ENCODE assay signal across 8 mouse cellular contexts in the genomic region with DNA sequence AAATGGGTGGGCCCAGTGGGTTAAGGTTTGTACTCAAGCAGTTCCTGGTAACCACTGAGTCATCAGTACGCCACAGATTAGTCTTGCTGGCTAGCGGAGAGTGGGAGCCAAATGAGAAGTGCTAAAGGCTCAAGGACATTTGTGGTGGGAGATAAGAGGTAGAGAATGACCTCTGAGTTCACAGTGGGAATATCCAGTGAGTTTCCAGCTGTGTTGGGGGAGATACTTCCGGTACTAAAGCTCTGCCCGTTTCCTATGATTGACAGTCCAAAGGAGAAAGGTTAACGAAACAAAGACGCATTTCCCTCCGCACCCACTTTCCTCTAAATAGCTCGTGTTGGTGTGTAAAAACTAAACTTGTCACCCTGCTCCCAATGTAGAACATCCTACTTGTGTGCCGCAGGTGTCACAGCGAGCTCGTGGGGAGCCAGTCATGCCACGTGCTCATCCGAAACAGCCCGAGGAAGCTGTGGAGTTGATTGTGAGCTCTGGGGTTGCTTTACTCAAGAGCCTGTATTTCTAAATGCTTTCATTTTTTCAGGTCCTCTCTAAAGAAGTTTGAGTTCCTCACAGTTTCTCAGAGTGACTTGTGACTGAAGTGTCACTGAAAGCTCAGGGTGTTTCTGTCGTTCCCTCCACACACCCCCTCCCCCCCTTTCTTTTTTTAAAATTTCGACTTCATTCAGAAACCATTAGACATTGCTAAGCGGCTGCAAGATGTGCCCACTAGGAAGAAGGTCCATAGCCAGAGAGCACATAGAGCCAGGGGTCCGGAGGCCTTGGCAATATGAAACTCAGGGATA. TPM values are rescaled to one million over a fixed set of nuclear protein-coding genes. Genes with fewer than 3 reads are reported as not detected.
DNase-seq lines count a peak whose midpoint lies in the region; ATAC-seq lines count a peak whose summit lies in the region.

No protein-coding gene starts in this region.

- no peaks in the 10 kb centered on the region for H3K36me3 ChIP-seq in hindbrain, embryonic 10.5 days
- no peaks in the 10 kb centered on the region for H3K36me3 ChIP-seq in hindbrain, embryonic 12.5 days
- no peaks in the 10 kb centered on the region for H3K36me3 ChIP-seq in limb, embryonic 10.5 days

- peak overlapping the region; percentile 67; the same call in 1 of the 2 replicates for H3K27ac ChIP-seq in hindbrain, embryonic 10.5 days
- no peak overlapping the region for H3K27ac ChIP-seq in hindbrain, embryonic 12.5 days
- peak overlapping the region; percentile 79 for H3K27ac ChIP-seq in limb, embryonic 10.5 days

- peaks cover 17% of the 10 kb centered on the region for H3K27me3 ChIP-seq in hindbrain, embryonic 10.5 days (ENCODE audit: insufficient read depth, poor library complexity, severe bottlenecking)
- H3K27me3 ChIP-seq in hindbrain, embryonic 12.5 days, result no peaks in the 10 kb centered on the region
- H3K27me3 ChIP-seq in limb, embryonic 10.5 days (ENCODE audit: low read depth, poor library complexity, severe bottlenecking), result 0 out of 2 replicates have a peak, but pooled peaks cover 5% of the 10 kb centered on the region

- no peak for DNase-seq in hindbrain, embryonic 10.5 days (ENCODE audit: low spot score)
- peak; percentile 79 for DNase-seq in CD4-positive, CD25-positive, alpha-beta regulatory T cell, adult 2 months (ENCODE audit: low read depth, low spot score)
- no peak for DNase-seq in limb, embryonic 10.5 days (ENCODE audit: low spot score)
- DNase-seq in thymus, adult 18-20 months, result peak; percentile 65 to 79
- DNase-seq in layer of hippocampus, adult 8-10 months (ENCODE audit: low spot score in 2 of 2), result no peak
- no peak for DNase-seq in urinary bladder, adult 18-20 months (ENCODE audit: low spot score in 2 of 2)

- no peak overlapping the region for H3K4me2 ChIP-seq in hindbrain, embryonic 12.5 days (replicated peaks)

- 44% methylated on average over 18 of the region's 18 CpGs for whole genome bisulfite sequencing in hindbrain, embryonic 10.5 days
- 48% methylated on average over 18 of the region's 18 CpGs for WGBS in hindbrain, embryonic 12.5 days
- 39% methylated on average over 18 of the region's 18 CpGs for WGBS in limb, embryonic 10.5 days

- no peak for ATAC-seq in hindbrain, embryonic 12.5 days (ENCODE audit: low FRiP score)
- peak; percentile 26 for ATAC-seq in common myeloid progenitor, adult 5-6 weeks (replicated peaks; ENCODE audit: low read depth, poor library complexity, severe bottlenecking)

- H3K4me3 ChIP-seq in hindbrain, embryonic 10.5 days, result no peak overlapping the region
- H3K4me3 ChIP-seq in hindbrain, embryonic 12.5 days, result no peak overlapping the region
- no peak overlapping the region for H3K4me3 ChIP-seq in limb, embryonic 10.5 days

- H3K9ac ChIP-seq in hindbrain, embryonic 12.5 days, result no peak overlapping the region

- H3K9me3 ChIP-seq in hindbrain, embryonic 10.5 days, result no peaks in the 10 kb centered on the region
- no peaks in the 10 kb centered on the region for H3K9me3 ChIP-seq in hindbrain, embryonic 12.5 days (replicated peaks)
- no peaks in the 10 kb centered on the region for H3K9me3 ChIP-seq in limb, embryonic 10.5 days (replicated peaks)

- H3K4me1 ChIP-seq in hindbrain, embryonic 10.5 days (replicated peaks), result peaks cover 30% of the 10 kb centered on the region
- peaks cover 29% of the 10 kb centered on the region for H3K4me1 ChIP-seq in hindbrain, embryonic 12.5 days
- peaks cover 35% of the 10 kb centered on the region for H3K4me1 ChIP-seq in limb, embryonic 10.5 days

RNA-seq across cellular contexts. Expression of a gene that starts 5.5 kb away (rescaled TPM):
- polyA plus RNA-seq in hindbrain, embryonic 10.5 days (2016; fragmentation: Nextera tagmentation; extraction: Ambion mirVana), result 1.8 and 2.4 TPM in 2 replicates
- 0.86 and 1.4 TPM in 2 replicates for polyA plus RNA-seq in hindbrain, embryonic 12.5 days (2016; fragmentation: Nextera tagmentation; extraction: Ambion mirVana)
- 79.5 and 86.6 TPM in 2 replicates for total RNA-seq in common myeloid progenitor, adult 5-6 weeks (2017)
- 1.7 and 1.8 TPM in 2 replicates for polyA plus RNA-seq in limb, embryonic 10.5 days (2016; fragmentation: Nextera tagmentation; extraction: Ambion mirVana)
- 10 to 100 TPM in 2 of 4 experiments, 1 to 10 TPM in 2; 4.2 to 14.8 (median 9.0) TPM for total RNA-seq in layer of hippocampus, adult 8-10 months (2022)

RNA-seq across cellular contexts. Expression of a gene that starts 45.0 kb away (rescaled TPM):
- 123 and 134 TPM in 2 replicates for polyA plus RNA-seq in hindbrain, embryonic 10.5 days (2016; fragmentation: Nextera tagmentation; extraction: Ambion mirVana)
- polyA plus RNA-seq in hindbrain, embryonic 12.5 days (2016; fragmentation: Nextera tagmentation; extraction: Ambion mirVana), result 90.5 and 91.5 TPM in 2 replicates
- 0.78 and 2.7 TPM in 2 replicates for total RNA-seq in common myeloid progenitor, adult 5-6 weeks (2017)
- polyA plus RNA-seq in limb, embryonic 10.5 days (2016; fragmentation: Nextera tagmentation; extraction: Ambion mirVana), result 66.0 and 103 TPM in 2 replicates
- 100 to 1,000 TPM; 100 to 112 (median 107) TPM for total RNA-seq in layer of hippocampus, adult 8-10 months (2022)

Comparison
In these comparisons a context has a peak if more than half of its experiments do, and no peak if none do; other contexts are left out.
1. DNase-seq: peak in CD4-positive, CD25-positive, alpha-beta regulatory T cell, adult 2 months (single experiment) and thymus, adult 18-20 months (2 of 2); none in hindbrain, embryonic 10.5 days (single experiment), limb, embryonic 10.5 days (single experiment), layer of hippocampus, adult 8-10 months (0 of 2) and urinary bladder, adult 18-20 months (0 of 2).